Mouse (Mus musculus): Measurements from ENCODE around the gene Rora. TPM values are rescaled to one million over a fixed set of nuclear protein-coding genes. Genes with fewer than 3 reads are reported as not detected.

Gene Rora
- polyA plus RNA-seq, 1 experiment from 2014 or later = 6.0 TPM

DNA sequence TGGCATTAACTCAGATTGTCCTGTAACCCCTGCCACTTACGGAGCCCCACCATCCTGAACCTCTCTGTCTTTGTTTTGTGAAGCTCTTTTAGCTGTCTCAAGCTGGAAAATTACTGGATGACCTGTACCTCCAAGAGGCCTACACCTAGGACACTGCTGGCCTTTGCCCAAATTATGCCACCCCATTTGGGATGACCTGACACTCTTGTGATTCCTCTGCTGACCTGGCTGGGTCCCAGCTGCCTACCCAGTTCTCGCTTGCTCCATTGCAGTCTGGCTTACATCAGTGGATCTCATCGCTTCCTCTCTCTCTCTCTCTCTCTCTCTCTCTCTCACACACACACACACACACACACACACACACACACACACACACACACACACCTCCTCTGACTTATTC, 596.0 kb downstream of the Rora start:
- Histone ChIP-seq H3K9me3 (ENCODE audit: control insufficient read depth, low read length) (no peaks in the 10 kb centered on the region), H3K36me3 (ENCODE audit: control insufficient read depth, insufficient read depth, low read length) (no peaks in the 10 kb centered on the region), H3K27ac (ENCODE audit: low read depth, low read length) (no peak overlapping the region), H3K9ac (ENCODE audit: low read length) (no peak overlapping the region), H3K27me3 (ENCODE audit: control insufficient read depth, insufficient read depth, low read length) (no peaks in the 10 kb centered on the region), H3K4me2 (ENCODE audit: low read depth, low read length, severe bottlenecking) (no peak overlapping the region), H3K4me1 (replicated peaks; ENCODE audit: control insufficient read depth, insufficient read depth, low read length) (no peaks in the 10 kb centered on the region), H3K4me3 (ENCODE audit: low read depth, low read length) (no peak overlapping the region)
- ATAC-seq (replicated peaks; ENCODE audit: low FRiP score) = no peak
- no peak for DNase-seq (ENCODE audit: low spot score)
- 89% methylated on average over 3 of the region's 3 CpGs for WGBS

DNA sequence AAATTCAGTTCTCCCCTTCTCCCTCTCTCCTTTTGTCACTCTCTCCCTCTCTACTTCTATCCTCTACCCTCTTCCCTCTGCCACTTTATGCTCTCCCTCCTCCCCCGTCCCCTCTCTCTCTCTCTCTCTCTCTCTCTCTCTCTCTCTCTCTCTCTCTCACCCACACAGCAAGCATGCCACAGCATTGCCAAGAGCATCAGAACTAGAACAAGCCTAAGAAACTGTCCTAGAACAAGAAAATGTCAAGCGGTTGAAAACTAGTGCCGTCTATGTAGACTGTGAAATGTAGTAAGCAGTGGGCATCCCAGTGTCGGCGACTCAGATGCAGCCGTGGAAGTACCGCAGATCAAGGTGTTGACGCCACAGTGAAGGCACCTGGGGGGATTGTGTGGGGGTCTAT, 596.7 kb downstream of the Rora start:
- DNase-seq (ENCODE audit: low spot score) = no peak
- no peak overlapping the region for H3K4me2 ChIP-seq (ENCODE audit: low read depth, low read length, severe bottlenecking)
- no peak overlapping the region for H3K4me3 ChIP-seq (ENCODE audit: low read depth, low read length)
- H3K9ac ChIP-seq (ENCODE audit: low read length) = no peak overlapping the region
- no peak overlapping the region for H3K27ac ChIP-seq (ENCODE audit: low read depth, low read length)
- no peaks in the 10 kb centered on the region for H3K9me3 ChIP-seq (ENCODE audit: control insufficient read depth, low read length)
- no peaks in the 10 kb centered on the region for H3K36me3 ChIP-seq (ENCODE audit: control insufficient read depth, insufficient read depth, low read length)
- no peak for ATAC-seq (replicated peaks; ENCODE audit: low FRiP score)
- H3K27me3 ChIP-seq (ENCODE audit: control insufficient read depth, insufficient read depth, low read length) = no peaks in the 10 kb centered on the region
- WGBS = 92% methylated on average over 8 of the region's 8 CpGs
- H3K4me1 ChIP-seq (replicated peaks; ENCODE audit: control insufficient read depth, insufficient read depth, low read length) = no peaks in the 10 kb centered on the region

DNA sequence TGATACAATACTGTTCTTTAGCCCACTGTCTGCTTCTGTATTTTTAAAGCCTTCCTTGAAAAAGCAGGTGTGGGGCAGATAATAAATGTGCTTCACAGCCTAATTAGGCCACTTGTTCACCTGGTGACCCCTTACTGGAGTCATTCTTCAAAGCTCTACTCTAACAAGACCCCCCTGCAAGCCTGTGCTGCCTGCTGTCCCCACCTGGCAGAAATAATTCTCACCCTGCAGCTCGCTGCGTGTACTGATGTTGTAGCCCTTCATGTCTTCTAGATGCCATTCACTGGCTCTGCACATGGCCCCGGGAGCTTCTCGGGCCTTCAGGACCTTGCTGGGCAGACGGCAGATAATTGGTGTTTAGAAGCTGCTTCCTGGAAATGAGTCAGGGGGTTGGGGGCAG, 604.9 kb downstream of the Rora start:
- WGBS = 69% methylated on average over 5 of the region's 5 CpGs
- H3K4me3 ChIP-seq (ENCODE audit: low read depth, low read length) = no peak overlapping the region
- H3K27me3 ChIP-seq (ENCODE audit: control insufficient read depth, insufficient read depth, low read length) = no peaks in the 10 kb centered on the region
- peaks cover 2% of the 10 kb centered on the region; the same call in 1 of the 2 replicates for H3K4me1 ChIP-seq (replicated peaks; ENCODE audit: control insufficient read depth, insufficient read depth, low read length)
- no peak overlapping the region for H3K9ac ChIP-seq (ENCODE audit: low read length)
- H3K4me2 ChIP-seq (ENCODE audit: low read depth, low read length, severe bottlenecking) = no peak overlapping the region
- ATAC-seq (replicated peaks; ENCODE audit: low FRiP score) (no peak), DNase-seq (ENCODE audit: low spot score) (no peak)
- H3K9me3 ChIP-seq (ENCODE audit: control insufficient read depth, low read length) = no peaks in the 10 kb centered on the region
- H3K27ac ChIP-seq (ENCODE audit: low read depth, low read length) = no peak overlapping the region
- H3K36me3 ChIP-seq (ENCODE audit: control insufficient read depth, insufficient read depth, low read length) = no peaks in the 10 kb centered on the region

DNA sequence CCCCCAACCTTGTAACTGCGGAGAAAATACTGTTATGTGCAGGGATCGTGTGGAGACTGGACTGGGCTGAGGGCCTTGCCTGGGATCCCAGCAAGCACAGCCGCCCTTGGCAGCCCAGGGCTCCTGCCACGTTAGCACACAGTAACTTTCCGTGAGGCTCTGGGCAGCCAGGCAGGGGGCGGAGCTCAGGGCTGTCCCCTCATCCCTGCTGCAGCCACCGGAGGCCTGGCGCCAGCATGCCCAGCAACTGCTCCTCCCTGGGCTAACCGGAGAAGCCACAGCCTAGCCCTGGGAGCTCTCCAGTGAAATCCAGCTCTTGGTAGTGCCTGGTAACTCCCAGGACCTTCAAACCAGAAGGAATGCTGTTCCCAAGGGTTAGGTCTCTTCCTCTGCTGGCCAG, 605.8 kb downstream of the Rora start:
- no peak for ATAC-seq (replicated peaks; ENCODE audit: low FRiP score)
- Histone ChIP-seq H3K4me3 (ENCODE audit: low read depth, low read length) (no peak overlapping the region), H3K36me3 (ENCODE audit: control insufficient read depth, insufficient read depth, low read length) (no peaks in the 10 kb centered on the region), H3K9ac (ENCODE audit: low read length) (peak overlapping the region; percentile 32; the same call in 1 of the 2 replicates), H3K4me1 (replicated peaks; ENCODE audit: control insufficient read depth, insufficient read depth, low read length) (peaks cover 2% of the 10 kb centered on the region; the same call in 1 of the 2 replicates), H3K9me3 (ENCODE audit: control insufficient read depth, low read length) (no peaks in the 10 kb centered on the region), H3K4me2 (ENCODE audit: low read depth, low read length, severe bottlenecking) (no peak overlapping the region), H3K27me3 (ENCODE audit: control insufficient read depth, insufficient read depth, low read length) (no peaks in the 10 kb centered on the region), H3K27ac (ENCODE audit: low read depth, low read length) (no peak overlapping the region)
- peak; percentile 64 for DNase-seq (ENCODE audit: low spot score)
- WGBS = 7% methylated on average over 9 of the region's 9 CpGs

DNA sequence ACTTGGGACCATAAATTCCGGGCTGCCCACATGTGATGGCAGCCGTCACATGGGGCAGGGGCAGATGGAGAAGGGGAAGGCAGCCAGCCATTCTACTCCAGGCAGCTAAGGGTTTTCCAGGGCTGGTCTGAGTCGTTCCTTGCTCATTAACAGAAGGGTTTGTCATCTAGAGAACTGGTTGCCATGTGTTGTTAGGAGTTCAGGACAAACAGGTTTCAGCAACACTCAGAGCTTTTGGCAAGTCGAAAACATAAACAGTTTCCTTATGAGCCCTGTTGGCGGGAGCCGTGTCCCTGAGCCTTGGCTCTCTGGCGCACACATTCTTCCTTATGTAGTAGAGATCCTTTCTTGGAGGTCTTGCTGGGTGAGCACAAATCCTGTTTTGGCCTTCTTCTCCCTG, 611.6 kb downstream of the Rora start:
- WGBS = 85% methylated on average over 7 of the region's 7 CpGs
- H3K4me3 ChIP-seq (ENCODE audit: low read depth, low read length) = no peak overlapping the region
- DNase-seq (ENCODE audit: low spot score) (no peak), ATAC-seq (replicated peaks; ENCODE audit: low FRiP score) (no peak)
- H3K4me1 ChIP-seq (replicated peaks; ENCODE audit: control insufficient read depth, insufficient read depth, low read length) = no peaks in the 10 kb centered on the region
- no peaks in the 10 kb centered on the region for H3K9me3 ChIP-seq (ENCODE audit: control insufficient read depth, low read length)
- no peaks in the 10 kb centered on the region for H3K27me3 ChIP-seq (ENCODE audit: control insufficient read depth, insufficient read depth, low read length)
- no peak overlapping the region for H3K27ac ChIP-seq (ENCODE audit: low read depth, low read length)
- no peak overlapping the region for H3K4me2 ChIP-seq (ENCODE audit: low read depth, low read length, severe bottlenecking)
- no peak overlapping the region for H3K9ac ChIP-seq (ENCODE audit: low read length)
- H3K36me3 ChIP-seq (ENCODE audit: control insufficient read depth, insufficient read depth, low read length) = no peaks in the 10 kb centered on the region

DNA sequence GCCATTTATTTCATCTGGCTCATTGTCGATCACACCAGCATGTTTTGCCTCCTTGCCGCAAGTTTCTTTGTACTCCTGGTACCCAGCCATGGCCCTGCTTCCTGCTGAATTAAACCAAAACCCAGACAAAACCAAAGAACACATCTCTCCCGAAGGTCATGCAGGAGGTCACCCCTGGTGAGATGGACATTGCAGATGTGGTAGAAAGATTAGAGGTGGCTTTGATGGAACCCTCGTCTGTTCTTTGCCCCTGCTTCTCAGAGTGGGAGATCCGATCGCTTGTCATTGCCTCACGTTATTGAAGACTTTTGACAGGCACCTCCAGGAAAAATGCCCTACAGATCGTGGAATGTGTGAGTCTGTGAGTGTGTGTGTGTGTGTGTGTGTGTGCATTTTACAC, 616.8 kb downstream of the Rora start:
- Histone ChIP-seq H3K4me2 (ENCODE audit: low read depth, low read length, severe bottlenecking) (no peak overlapping the region), H3K4me3 (ENCODE audit: low read depth, low read length) (no peak overlapping the region), H3K27ac (ENCODE audit: low read depth, low read length) (no peak overlapping the region), H3K27me3 (ENCODE audit: control insufficient read depth, insufficient read depth, low read length) (no peaks in the 10 kb centered on the region), H3K9me3 (ENCODE audit: control insufficient read depth, low read length) (no peaks in the 10 kb centered on the region), H3K36me3 (ENCODE audit: control insufficient read depth, insufficient read depth, low read length) (no peaks in the 10 kb centered on the region), H3K4me1 (replicated peaks; ENCODE audit: control insufficient read depth, insufficient read depth, low read length) (peaks cover 2% of the 10 kb centered on the region; the same call in 1 of the 2 replicates), H3K9ac (ENCODE audit: low read length) (no peak overlapping the region)
- 47% methylated on average over 8 of the region's 8 CpGs for WGBS
- DNase-seq (ENCODE audit: low spot score) = no peak
- no peak for ATAC-seq (replicated peaks; ENCODE audit: low FRiP score)

DNA sequence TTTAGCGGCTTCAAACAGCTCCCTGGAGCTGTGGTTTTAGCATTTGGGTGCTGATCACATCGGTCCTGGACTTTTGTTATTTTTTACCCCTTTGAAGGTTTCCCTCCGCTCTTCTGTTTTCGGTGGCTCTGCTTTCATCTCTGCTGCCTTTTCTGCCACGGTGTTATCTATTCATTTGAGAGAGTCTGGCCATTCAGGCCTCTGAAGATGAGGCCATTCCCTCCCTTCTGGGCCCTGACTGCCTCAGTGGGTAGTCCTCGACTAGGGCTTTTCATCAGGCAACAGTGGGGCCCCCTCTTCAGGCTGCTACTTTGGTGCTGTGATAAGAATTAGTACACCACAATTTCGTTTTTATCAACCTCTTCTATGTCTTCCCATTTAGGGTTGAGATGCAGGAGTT, 617.3 kb downstream of the Rora start:
- H3K9me3 ChIP-seq (ENCODE audit: control insufficient read depth, low read length) = no peaks in the 10 kb centered on the region
- DNase-seq (ENCODE audit: low spot score) = no peak
- no peak overlapping the region for H3K27ac ChIP-seq (ENCODE audit: low read depth, low read length)
- H3K4me2 ChIP-seq (ENCODE audit: low read depth, low read length, severe bottlenecking) = no peak overlapping the region
- no peaks in the 10 kb centered on the region for H3K36me3 ChIP-seq (ENCODE audit: control insufficient read depth, insufficient read depth, low read length)
- ATAC-seq (replicated peaks; ENCODE audit: low FRiP score) = no peak
- H3K4me1 ChIP-seq (replicated peaks; ENCODE audit: control insufficient read depth, insufficient read depth, low read length) = peaks cover 2% of the 10 kb centered on the region; the same call in 1 of the 2 replicates
- no peak overlapping the region for H3K9ac ChIP-seq (ENCODE audit: low read length)
- no peaks in the 10 kb centered on the region for H3K27me3 ChIP-seq (ENCODE audit: control insufficient read depth, insufficient read depth, low read length)
- no peak overlapping the region for H3K4me3 ChIP-seq (ENCODE audit: low read depth, low read length)
- WGBS = 34% methylated on average over 7 of the region's 7 CpGs

DNA sequence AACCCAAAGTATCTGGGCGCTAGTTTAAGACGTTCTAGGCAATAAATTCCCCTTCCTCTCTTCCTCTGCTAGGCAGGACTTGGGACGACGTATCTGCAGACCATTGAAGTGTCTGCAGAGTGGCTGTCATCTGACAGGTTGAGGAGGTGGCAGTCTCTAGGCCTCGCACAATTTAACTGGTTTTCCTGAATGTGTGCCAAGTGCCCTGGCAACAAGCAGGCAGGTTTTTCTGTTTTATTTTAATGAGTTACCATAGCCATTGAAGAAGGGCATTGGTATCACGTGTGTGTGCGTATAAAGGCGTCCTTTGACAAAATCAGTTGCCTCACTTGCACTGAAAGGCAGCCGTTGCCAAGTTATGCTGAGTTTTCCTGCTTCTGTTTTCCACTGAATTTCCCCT, 619.3 kb downstream of the Rora start:
- no peak overlapping the region for H3K9ac ChIP-seq (ENCODE audit: low read length)
- no peak overlapping the region for H3K27ac ChIP-seq (ENCODE audit: low read depth, low read length)
- ATAC-seq (replicated peaks; ENCODE audit: low FRiP score) (peak; percentile 60; the same call in 1 of the 2 replicates), DNase-seq (ENCODE audit: low spot score) (no peak)
- H3K4me1 ChIP-seq (replicated peaks; ENCODE audit: control insufficient read depth, insufficient read depth, low read length) = peaks cover 2% of the 10 kb centered on the region; the same call in 1 of the 2 replicates
- H3K27me3 ChIP-seq (ENCODE audit: control insufficient read depth, insufficient read depth, low read length) = no peaks in the 10 kb centered on the region
- 64% methylated on average over 9 of the region's 9 CpGs for WGBS
- H3K9me3 ChIP-seq (ENCODE audit: control insufficient read depth, low read length) = no peaks in the 10 kb centered on the region
- H3K4me3 ChIP-seq (ENCODE audit: low read depth, low read length) = no peak overlapping the region
- H3K36me3 ChIP-seq (ENCODE audit: control insufficient read depth, insufficient read depth, low read length) = no peaks in the 10 kb centered on the region
- no peak overlapping the region for H3K4me2 ChIP-seq (ENCODE audit: low read depth, low read length, severe bottlenecking)

DNA sequence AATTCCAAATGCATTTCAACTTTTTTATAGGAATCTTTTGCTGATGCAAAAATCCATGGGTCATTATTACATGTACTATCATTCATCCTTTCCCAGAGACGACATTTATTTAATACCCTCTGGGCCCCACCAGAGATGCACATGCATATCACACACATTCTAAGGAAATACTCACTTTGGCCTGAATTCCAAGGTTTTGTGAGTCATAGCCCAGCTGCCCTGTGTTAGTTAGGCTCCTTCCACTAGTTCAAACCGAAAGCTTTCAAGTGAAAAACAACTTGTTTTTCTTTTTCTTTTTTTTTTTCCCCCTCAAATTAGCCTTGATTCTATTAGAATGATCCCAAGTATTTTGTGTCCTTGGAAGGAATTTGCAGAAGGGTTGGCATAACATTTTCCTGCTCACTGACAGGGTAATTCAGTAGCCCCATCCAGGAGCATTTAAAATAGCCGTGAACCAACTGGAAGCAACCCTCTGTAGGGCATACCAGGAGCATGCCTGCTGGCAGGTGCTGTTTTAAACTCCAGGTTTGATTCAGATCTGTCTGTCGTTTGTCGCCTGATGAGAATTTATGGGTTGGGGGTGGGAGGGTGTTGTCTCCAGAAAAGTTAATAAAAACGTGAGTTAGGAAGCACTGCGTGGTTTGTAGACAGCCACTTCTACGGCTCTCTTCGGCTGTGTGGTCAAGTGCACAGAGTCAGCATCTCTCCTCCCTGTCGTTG, 621.3 kb downstream of the Rora start:
- Histone ChIP-seq H3K36me3 (ENCODE audit: control insufficient read depth, insufficient read depth, low read length) (no peaks in the 10 kb centered on the region), H3K27ac (ENCODE audit: low read depth, low read length) (no peak overlapping the region), H3K9me3 (ENCODE audit: control insufficient read depth, low read length) (no peaks in the 10 kb centered on the region), H3K4me2 (ENCODE audit: low read depth, low read length, severe bottlenecking) (no peak overlapping the region), H3K9ac (ENCODE audit: low read length) (no peak overlapping the region), H3K4me1 (replicated peaks; ENCODE audit: control insufficient read depth, insufficient read depth, low read length) (peaks cover 2% of the 10 kb centered on the region; the same call in 1 of the 2 replicates), H3K4me3 (ENCODE audit: low read depth, low read length) (no peak overlapping the region), H3K27me3 (ENCODE audit: control insufficient read depth, insufficient read depth, low read length) (no peaks in the 10 kb centered on the region)
- 83% methylated on average over 10 of the region's 10 CpGs for WGBS
- no peak for DNase-seq (ENCODE audit: low spot score)
- ATAC-seq (replicated peaks; ENCODE audit: low FRiP score) = no peak

All from forebrain, embryonic 11.5 days (tissue).